Mouse (Mus musculus): ENCODE measurements at regions not wholly inside any gene's neighbourhood (a gene's known extent, or its start where the extent isn't known, plus 50 kb on each side); places are given as distances from the start of the nearest gene placed in this dataset.
A peak's percentile ranks its signal among the peaks of the same experiment; 100 is the strongest.
"Not testable (repeated sequence)": the region's sequence is repeated elsewhere in the genome, so short reads cannot be mapped to it uniquely, and the experiment has no call there.

- not testable (repeated sequence) for DNase-seq (ENCODE audit: extremely low read depth, low read depth)
Observed at GRCm38 (mm10) chr14:53729877-53730276, 524.0 kb downstream of the Dad1 start.

- DNase-seq (ENCODE audit: extremely low read depth, low read depth) = not testable (repeated sequence)
Observed at GRCm38 (mm10) chr14:53729149-53729548, 524.8 kb downstream of the Dad1 start.

DNA sequence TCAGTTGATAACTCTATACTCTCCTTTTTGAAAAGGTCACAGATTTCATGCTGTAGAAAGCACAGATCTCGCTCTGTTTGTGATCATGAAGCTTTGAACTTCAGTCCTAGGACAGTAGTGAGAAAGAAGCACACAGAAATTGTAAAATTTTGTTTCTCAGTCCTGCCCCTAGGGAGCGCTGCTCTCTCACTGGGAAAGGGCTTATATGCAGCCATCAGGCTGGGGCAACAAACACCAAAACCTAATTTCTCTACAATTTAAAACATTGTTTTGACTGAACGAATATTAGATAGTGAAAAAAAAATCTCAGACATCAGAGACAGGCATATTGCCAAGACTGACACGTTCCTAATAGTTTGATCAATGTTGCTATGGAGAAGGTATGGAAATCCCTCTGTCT lies 527.0 kb downstream of the Dad1 start:
- not testable (repeated sequence) for DNase-seq (ENCODE audit: extremely low read depth, low read depth)

DNA sequence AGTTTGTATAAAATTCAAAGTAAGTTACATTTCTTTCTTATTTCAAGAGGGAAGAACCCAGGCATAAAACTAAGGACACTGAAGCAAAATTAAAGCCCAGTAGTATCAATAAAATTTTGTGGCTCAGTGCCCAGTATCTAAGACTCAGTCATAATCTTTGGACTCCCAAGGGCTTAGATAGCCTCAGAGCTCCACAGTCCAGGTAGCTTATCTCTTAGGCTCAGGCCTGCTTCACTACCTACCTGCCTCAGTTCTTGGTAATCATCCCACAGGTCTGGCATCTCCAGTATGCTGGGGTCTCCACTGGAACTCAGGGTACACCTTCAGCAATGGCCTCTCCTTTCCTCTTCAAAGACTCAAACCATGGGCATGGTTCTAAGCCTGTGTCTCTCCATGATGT lies 530.3 kb downstream of the Dad1 start:
- DNase-seq (ENCODE audit: extremely low read depth, low read depth) = not testable (repeated sequence)

- DNase-seq (ENCODE audit: extremely low read depth, low read depth) = not testable (repeated sequence)
Observed at GRCm38 (mm10) chr14:53721901-53722300, 532.0 kb downstream of the Dad1 start.

DNA sequence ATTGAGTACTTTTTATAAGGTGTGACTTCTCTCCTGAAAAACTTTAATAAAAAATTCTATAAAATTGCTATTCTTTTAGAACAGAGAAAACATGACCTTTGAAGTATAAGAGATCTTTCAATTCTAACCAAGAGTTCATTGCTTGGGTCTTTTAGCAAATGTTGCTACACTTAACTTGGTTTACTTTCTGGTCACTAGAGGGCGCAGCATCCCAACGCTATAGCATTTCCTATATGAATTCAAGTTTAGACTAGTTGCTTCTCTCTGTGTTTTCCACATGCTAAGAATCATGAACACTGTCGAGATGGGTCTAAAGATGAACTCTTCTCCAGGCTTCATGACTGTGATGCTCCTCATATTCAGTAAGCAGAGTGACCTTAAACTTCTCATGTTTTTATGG lies 544.3 kb downstream of the Dad1 start:
- DNase-seq (ENCODE audit: extremely low read depth, low read depth) = not testable (repeated sequence)

GRCm38 (mm10) chr14:53704351-53704750 lies 549.6 kb downstream of the Dad1 start:
- DNase-seq (ENCODE audit: extremely low read depth, low read depth) = not testable (repeated sequence)

DNA sequence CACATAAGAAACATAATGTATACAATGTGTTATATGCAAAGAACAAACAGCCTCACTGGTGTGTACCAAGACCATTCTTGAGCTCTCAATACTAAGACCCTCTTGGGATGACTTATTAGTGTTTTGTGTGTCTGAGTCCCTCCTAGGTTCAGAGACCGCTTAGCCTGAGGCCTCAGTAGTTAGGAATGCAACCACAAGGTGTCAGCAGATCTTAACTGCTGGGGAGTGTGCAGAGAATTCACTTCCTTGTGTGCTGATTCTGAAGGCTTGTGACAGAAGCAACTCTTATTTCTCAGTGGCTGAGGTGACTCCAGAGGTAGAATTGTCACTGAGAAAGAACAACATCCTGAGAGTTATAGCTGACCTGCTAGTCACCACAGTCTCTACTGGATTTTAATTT lies 550.3 kb downstream of the Dad1 start:
- not testable (repeated sequence) for DNase-seq (ENCODE audit: extremely low read depth, low read depth)

DNA sequence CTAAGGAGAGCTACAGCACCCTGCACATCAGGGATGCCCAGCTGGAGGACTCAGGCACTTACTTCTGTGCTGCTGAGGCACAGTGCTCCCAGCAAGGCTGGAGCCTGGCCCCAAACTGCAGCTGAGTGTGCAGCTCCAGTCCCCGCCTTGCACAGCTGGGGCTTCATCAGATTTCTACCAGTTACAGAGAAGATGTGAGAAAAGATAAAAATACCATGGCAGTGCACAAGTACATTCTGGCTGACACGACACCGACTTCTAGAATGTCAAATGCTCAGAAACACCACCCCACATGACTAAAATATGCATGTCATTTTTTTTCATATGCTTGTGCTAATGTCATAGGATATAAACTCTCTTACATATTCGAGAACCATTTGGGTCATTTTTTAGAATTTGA lies 569.8 kb downstream of the Dad1 start:
- DNase-seq (ENCODE audit: extremely low read depth, low read depth) = not testable (repeated sequence)

DNA sequence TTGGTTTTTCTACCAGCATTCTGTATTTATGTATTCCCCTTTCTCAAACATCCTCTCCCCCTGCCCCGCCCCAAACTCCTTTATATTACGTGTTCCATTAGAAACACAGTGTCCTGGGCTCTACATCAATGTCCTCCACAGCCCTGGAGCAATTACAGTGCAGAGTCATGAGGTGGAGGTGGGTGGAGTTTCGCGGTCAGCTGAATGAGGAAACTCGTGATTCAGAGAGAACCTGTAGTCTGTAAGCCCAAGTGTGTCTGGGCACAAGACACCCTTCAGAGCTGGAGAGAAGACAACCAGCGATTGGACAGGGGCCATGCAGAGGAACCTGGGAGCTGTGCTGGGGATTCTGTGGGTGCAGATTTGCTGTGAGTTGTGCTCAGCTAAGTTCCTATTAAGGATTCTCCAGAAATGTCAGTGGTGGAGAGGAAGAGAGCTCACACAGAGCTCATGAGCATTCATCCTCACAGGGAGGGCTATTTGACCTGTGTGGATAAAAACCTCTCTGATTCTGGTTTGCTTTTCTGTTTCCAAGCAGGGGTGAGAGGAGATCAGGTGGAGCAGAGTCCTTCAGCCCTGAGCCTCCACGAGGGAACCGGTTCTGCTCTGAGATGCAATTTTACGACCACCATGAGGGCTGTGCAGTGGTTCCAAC lies 570.4 kb downstream of the Dad1 start:
- DNase-seq (ENCODE audit: extremely low read depth, low read depth) = peak; percentile 62

DNA sequence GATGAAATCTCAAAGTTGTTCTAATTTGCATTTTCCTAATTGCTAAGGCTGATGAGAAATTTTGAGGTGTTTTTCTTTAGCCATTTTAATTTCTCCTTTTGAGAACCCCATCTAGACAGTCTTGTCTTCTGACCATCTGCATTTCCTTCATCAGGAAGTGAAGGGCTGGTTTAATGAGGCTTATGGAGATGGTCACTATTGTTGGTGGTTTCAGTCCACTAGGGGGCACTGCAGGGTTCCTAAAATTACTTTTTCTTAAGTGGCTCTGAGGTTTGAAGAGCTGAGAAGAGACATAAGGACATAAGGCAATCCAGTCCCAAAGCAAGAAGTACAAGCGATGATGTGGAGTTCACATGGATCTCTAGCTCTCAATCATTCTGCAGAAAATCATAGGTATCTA lies 571.2 kb downstream of the Dad1 start:
- DNase-seq (ENCODE audit: extremely low read depth, low read depth) = not testable (repeated sequence)

DNA sequence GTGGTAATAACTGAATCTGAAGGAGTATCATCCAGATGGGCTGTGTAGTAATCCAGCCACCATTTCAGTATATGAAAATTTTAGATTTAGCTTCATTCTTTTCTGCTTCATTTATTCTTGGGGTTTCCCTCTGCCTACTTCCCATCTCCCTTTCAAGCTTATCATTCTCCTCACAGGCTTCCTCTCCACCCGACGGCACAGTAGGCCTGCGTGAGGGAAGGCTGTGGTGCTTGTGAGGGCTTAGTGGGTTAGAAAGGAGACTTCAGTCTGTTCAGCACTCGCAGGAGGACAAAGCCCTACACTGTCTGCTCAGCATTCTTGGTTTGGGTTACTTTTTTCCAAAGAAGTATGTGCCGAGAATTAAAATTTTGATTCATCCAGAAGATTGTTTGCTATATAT lies 572.6 kb downstream of the Dad1 start:
- peak; percentile 39 for DNase-seq (ENCODE audit: extremely low read depth, low read depth)

DNA sequence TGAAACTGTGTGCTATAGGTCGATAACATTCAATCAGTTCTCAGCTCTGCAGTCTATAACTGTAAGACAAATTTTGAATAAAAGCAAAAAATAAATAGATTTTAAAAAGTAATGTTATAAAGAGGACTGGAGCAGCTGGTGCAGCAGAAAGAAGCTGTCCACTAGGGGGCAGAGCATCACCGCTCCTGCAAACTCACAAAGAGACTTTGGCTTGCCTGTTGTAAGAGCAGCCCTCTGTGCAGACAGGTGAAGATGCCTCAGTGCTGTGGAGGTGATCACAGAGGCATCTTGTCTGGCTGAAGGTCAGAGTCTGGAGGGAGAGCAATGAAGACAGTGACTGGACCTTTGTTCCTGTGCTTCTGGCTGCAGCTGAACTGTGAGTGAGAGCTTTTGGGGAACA lies 588.2 kb downstream of the Dad1 start:
- not testable (repeated sequence) for DNase-seq (ENCODE audit: extremely low read depth, low read depth)

DNA sequence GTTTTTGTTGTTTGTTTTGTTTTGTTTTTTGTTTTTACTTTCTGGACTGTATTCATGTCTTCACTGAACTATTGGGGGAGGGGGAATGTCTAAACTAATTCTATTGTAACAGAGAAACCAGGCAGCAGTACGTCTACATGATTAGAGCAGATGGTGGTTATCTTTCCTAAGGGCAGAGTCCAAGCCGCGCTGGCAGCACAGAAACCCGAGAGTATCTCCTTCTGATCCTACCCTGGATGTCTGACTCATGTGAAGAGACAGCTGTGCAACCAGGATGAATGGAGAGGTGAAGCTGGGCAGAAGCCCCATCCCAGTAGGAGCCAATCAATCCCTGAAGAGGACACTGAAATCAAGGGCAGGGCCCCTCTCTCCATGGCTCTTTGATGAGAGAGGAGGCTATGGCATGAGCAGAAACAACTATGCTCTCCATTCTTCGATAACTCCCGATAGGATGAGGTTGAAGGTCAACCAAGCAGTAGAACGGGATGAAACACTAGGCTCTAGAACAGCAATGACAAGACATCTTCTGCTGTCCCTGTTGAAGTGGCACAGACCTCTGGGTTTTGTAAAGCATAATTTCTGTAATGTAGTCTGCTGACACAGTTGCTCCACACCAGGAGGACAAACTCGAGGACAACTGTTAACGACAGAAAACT lies 591.1 kb downstream of the Dad1 start:
- DNase-seq (ENCODE audit: extremely low read depth, low read depth) = not testable (repeated sequence)

- not testable (repeated sequence) for DNase-seq (ENCODE audit: extremely low read depth, low read depth)
Observed at GRCm38 (mm10) chr14:53654669-53655068, 599.2 kb downstream of the Dad1 start.

- not testable (repeated sequence) for DNase-seq (ENCODE audit: extremely low read depth, low read depth)
Observed at GRCm38 (mm10) chr14:53651061-53651460, 602.8 kb downstream of the Dad1 start.

GRCm38 (mm10) chr14:53649189-53649588 lies 604.7 kb downstream of the Dad1 start:
- not testable (repeated sequence) for DNase-seq (ENCODE audit: extremely low read depth, low read depth)

GRCm38 (mm10) chr14:53640441-53640840 lies 613.5 kb downstream of the Dad1 start:
- not testable (repeated sequence) for DNase-seq (ENCODE audit: extremely low read depth, low read depth)

DNA sequence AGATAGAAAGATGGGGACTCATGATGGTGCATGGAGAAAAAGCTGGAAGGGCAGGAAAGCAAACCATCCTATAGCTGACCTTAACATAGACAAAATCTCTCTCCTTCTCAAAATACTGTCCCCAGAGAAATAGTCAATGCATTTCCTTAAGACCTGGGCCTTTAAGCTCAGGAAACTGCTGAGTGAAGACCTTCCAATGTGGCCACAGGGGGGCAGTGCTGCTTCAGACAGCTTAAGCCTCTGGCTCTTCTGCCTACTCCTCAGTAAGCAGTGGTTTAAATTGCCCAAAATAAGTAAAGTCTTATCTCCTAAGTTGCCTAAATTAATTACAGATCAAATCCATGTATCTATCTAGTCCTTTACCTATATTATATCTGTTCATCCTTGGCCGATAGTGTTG lies 616.2 kb downstream of the Dad1 start:
- DNase-seq (ENCODE audit: extremely low read depth, low read depth) = not testable (repeated sequence)

GRCm38 (mm10) chr14:53635206-53635605 lies 618.7 kb downstream of the Dad1 start:
- not testable (repeated sequence) for DNase-seq (ENCODE audit: extremely low read depth, low read depth)

DNA sequence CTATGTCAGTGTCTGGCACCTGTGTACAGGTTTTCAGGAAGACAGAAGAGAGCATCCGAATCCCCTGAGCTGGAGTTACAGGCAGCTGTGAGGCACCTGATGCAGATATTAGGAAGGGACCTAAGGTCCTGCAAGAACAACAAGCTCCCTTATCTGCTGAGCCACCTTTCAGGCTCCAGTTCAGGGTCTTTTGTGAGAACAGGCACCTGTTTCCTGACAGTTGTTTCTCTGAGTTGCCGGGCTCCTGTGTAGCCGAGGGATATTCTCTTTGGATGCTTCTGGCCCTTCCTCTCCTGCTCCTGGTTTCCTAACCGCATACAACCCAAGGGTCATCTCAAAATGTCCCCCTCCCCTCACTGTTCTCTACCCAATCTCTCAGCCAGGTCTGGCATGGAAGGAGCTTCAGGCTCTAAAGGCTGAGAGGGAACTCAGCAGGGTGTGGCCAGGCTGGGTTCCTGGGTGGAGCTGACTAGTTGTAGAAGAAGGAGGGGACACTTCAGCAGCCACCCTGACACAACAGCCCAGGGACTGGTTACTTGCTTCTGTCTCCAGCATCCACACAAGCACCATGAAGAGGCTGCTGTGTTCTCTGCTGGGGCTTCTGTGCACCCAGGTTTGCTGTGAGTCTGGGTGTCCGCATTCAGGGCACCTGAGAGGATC lies 619.5 kb downstream of the Dad1 start:
- not testable (repeated sequence) for DNase-seq (ENCODE audit: extremely low read depth, low read depth)

DNA sequence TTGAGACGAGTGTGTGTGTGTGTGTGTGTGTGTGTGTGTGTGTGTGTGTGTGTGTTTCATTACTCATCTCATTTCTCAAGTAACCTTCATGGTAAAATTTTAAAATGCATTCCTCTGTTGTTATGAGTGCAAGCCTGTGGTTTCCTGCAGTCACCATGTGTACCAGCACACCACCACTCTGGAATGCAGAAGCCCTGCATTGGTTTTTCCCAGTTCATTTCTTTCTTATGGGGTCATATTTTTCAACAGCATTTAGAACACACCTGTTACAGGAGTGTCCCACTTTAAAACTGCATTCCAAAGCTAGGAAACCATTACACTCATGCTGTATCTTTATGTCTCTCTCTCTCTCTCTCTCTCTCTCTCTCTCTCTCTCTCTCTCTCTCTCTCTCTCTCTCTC lies 620.2 kb downstream of the Dad1 start:
- DNase-seq (ENCODE audit: extremely low read depth, low read depth) = not testable (repeated sequence)

Measured in MEL-GATA-1-ER (cell line).